Mouse (Mus musculus): ENCODE measurements around the gene Olfr1098. TPM values are rescaled to one million over a fixed set of nuclear protein-coding genes. Genes with fewer than 3 reads are reported as not detected.

Olfr1098 gene
- polyA plus RNA-seq (2017; shearing (Covaris generic)) = not detected

- no peak for ATAC-seq
Measured at GRCm38 (mm10) chr2:86924445-86924844, at the start of gene Olfr1098. TSS of gene Olfr1098 (minus strand) at chr2:86924545.

DNA sequence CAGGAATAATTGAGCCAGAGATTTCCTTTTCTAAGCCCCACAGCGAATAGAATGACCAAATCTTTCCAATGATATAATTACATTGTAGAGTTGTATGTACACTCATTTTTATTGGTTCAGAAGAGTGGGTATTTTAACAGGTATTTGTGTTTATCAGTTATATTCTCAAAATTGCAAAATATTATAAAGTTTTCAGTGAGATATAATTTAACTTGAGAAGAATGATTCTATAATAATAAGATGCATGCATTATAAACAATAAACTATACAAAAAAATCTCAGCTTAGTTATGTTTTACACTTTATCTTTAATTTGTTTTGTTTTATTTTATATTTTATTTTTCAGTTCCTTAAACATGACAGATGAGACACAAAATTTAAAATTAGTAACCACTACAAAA, 36.2 kb upstream of the Olfr1098 start, which contains the start of gene Olfr1099:
Gene Olfr1099 (minus strand): TSS at position 101 of the 400 bp plus-strand sequence.
- ATAC-seq = no peak

DNA sequence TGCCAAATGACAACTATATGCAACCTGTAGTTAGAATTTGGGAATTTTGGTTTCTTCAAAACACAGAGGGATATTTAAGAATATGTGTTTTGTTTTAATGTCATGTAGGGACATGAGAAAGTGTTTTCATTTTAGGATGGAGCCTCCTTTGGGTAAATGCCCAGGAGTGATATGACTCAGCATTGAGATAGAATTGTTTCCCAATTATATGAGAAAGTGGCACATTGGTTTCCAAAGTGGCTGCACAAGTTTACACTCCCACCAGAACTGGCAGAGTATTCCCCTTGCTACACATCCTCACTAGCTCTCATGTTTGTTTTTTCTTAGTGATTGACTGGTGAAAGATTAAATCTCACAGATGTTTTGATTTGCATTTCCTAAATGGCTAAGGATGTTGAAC, 2.2 kb upstream of the Olfr1098 start:
- ATAC-seq = no peak

GRCm38 (mm10) chr2:86905647-86906046, 18.7 kb downstream of the Olfr1098 start:
- ATAC-seq = no peak

DNA sequence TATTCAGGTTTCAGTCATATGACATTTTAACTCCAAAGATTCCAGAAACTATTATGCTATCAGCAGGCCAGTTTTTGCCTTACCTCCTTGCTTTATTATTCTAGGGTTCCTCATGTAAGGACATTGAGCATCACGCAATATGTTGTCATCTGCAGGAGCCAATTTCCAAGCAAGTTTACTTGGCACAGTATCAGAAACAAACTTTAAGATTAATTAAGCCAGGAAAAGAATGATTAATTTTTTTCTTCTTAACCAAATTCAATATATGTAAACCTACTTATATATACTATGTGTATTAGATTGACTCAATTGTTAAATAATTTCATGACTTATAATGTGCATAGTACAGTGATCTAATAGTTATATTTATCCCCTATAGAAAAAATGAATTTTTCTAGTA, 32.2 kb downstream of the Olfr1098 start, which contains the start of gene Olfr1097:
Gene Olfr1097 (minus strand): TSS at position 101 of the 400 bp plus-strand sequence.
- no peak for ATAC-seq

GRCm38 (mm10) chr2:86874702-86875101, 49.6 kb downstream of the Olfr1098 start, which contains the start of gene Gm13723:
TSS of gene Gm13723 (minus strand) at chr2:86874802.
- no peak for ATAC-seq

Other genes starting within 250 kb of the Olfr1098 start
- gene Olfr1086, start 244.5 kb downstream of the Olfr1098 start, polyA plus RNA-seq (2017; shearing (Covaris generic)) = not detected
- not detected for gene Olfr1087, start 226.2 kb downstream of the Olfr1098 start, polyA plus RNA-seq (2017; shearing (Covaris generic))
- gene Olfr1089, start 190.8 kb downstream of the Olfr1098 start, polyA plus RNA-seq (2017; shearing (Covaris generic)) = not detected
- gene Olfr1090, start 165.6 kb downstream of the Olfr1098 start, polyA plus RNA-seq (2017; shearing (Covaris generic)) = not detected
- not detected for gene Olfr1093, start 142.1 kb downstream of the Olfr1098 start, polyA plus RNA-seq (2017; shearing (Covaris generic))
- gene Olfr141, start 114.5 kb downstream of the Olfr1098 start, polyA plus RNA-seq (2017; shearing (Covaris generic)) = not detected
- not detected for gene Olfr1094, start 99.9 kb downstream of the Olfr1098 start, polyA plus RNA-seq (2017; shearing (Covaris generic))
- not detected for gene Olfr1095, start 72.8 kb downstream of the Olfr1098 start, polyA plus RNA-seq (2017; shearing (Covaris generic))
- gene Gm13723, start 49.7 kb downstream of the Olfr1098 start, polyA plus RNA-seq (2017; shearing (Covaris generic)) = not detected
- not detected for gene Olfr1097, start 32.3 kb downstream of the Olfr1098 start, polyA plus RNA-seq (2017; shearing (Covaris generic))
- not detected for gene Olfr1099, start 36.1 kb upstream of the Olfr1098 start, polyA plus RNA-seq (2017; shearing (Covaris generic))
- gene Olfr1100, start 55.4 kb upstream of the Olfr1098 start, polyA plus RNA-seq (2017; shearing (Covaris generic)) = not detected
- not detected for gene Olfr1101, start 66.7 kb upstream of the Olfr1098 start, polyA plus RNA-seq (2017; shearing (Covaris generic))
- not detected for gene Olfr1102, start 73.9 kb upstream of the Olfr1098 start, polyA plus RNA-seq (2017; shearing (Covaris generic))
- gene Olfr1104, start 102.5 kb upstream of the Olfr1098 start, polyA plus RNA-seq (2017; shearing (Covaris generic)) = not detected
- not detected for gene Olfr1105, start 112.0 kb upstream of the Olfr1098 start, polyA plus RNA-seq (2017; shearing (Covaris generic))
- not detected for gene Olfr1106, start 127.7 kb upstream of the Olfr1098 start, polyA plus RNA-seq (2017; shearing (Covaris generic))
- not detected for gene Olfr1107, start 151.3 kb upstream of the Olfr1098 start, polyA plus RNA-seq (2017; shearing (Covaris generic))
- not detected for gene Olfr1109, start 171.5 kb upstream of the Olfr1098 start, polyA plus RNA-seq (2017; shearing (Covaris generic))
- not detected for gene Olfr259, start 190.0 kb upstream of the Olfr1098 start, polyA plus RNA-seq (2017; shearing (Covaris generic))
- gene Olfr1110, start 215.8 kb upstream of the Olfr1098 start, polyA plus RNA-seq (2017; shearing (Covaris generic)) = not detected
- not detected for gene Olfr1111, start 228.1 kb upstream of the Olfr1098 start, polyA plus RNA-seq (2017; shearing (Covaris generic))